Comparison of ENCODE assay signal across 8 mouse cellular contexts in genomic region chr13:49559185-49559584, GRCm38 (mm10). TPM values are rescaled to one million over a fixed set of nuclear protein-coding genes. Genes with fewer than 3 reads are reported as not detected.
DNase-seq lines count a peak whose midpoint lies in the region; ATAC-seq and TF ChIP-seq lines count a peak whose summit lies in the region.

No protein-coding gene starts in this region.

- TF ChIP-seq CTCF in brain, embryonic 14.5 days (IDR thresholded peaks at IDR 0.05; ENCODE audit: borderline replicate concordance, extremely low read depth, insufficient read depth, insufficient read length): peak; percentile 44; the same call in 1 of the 2 replicates

- peak; percentile 9 to 23 for DNase-seq in layer of hippocampus, postnatal 10 days (ENCODE audit: low spot score in 2 of 2)
- DNase-seq in layer of hippocampus, postnatal 14 days (ENCODE audit: low spot score in 2 of 2): no peak
- DNase-seq in ES-CJ7 (ENCODE audit: low read depth, low spot score): peak; percentile 13
- DNase-seq in brain, embryonic 14.5 days (ENCODE audit: low read depth): peak; percentile 55
- peak; percentile 76 for DNase-seq in kidney, postnatal 10 days
- peak; percentile 25 for DNase-seq in skeletal muscle tissue, adult 2 months (ENCODE audit: low read depth, low spot score)
- DNase-seq in thymus, postnatal 14 days: no peak

- ATAC-seq in frontal cortex, adult (ENCODE audit: low TSS enrichment): no peak

- no peak for TF ChIP-seq POLR2A in brain, embryonic 14.5 days (IDR thresholded peaks at IDR 0.05; ENCODE audit: borderline replicate concordance, extremely low read depth, insufficient read depth, insufficient read length, poor library complexity, severe bottlenecking)

RNA-seq across cellular contexts. Expression of gene Aspn, which starts 14.9 kb away (rescaled TPM):
- total RNA-seq in layer of hippocampus, postnatal 10 days (2021): 1 to 10 TPM; 1.2 to 1.8 TPM
- total RNA-seq in layer of hippocampus, postnatal 14 days (2021): 1 to 10 TPM; 1.3 to 1.6 TPM
- polyA plus RNA-seq in brain, embryonic 14.5 days (2012; rRNA removed): 2.5 and 4.8 TPM in 2 replicates

RNA-seq across cellular contexts. Expression of gene Omd, which starts 23.1 kb away (rescaled TPM):
- under 1 TPM; 0.66 to 0.85 TPM for total RNA-seq in layer of hippocampus, postnatal 10 days (2021)
- total RNA-seq in layer of hippocampus, postnatal 14 days (2021): under 1 TPM; 0.36 to 0.69 TPM
- polyA plus RNA-seq in brain, embryonic 14.5 days (2012; rRNA removed): 0.08 and 0.59 TPM in 2 replicates

RNA-seq across cellular contexts. Expression of gene Ogn, which starts 48.7 kb away (rescaled TPM):
- 1 to 10 TPM; 4.2 to 4.5 TPM for total RNA-seq in layer of hippocampus, postnatal 10 days (2021)
- total RNA-seq in layer of hippocampus, postnatal 14 days (2021): 1 to 10 TPM; 1.5 to 5.2 TPM
- 6.0 and 9.1 TPM in 2 replicates for polyA plus RNA-seq in brain, embryonic 14.5 days (2012; rRNA removed)

RNA-seq across cellular contexts. Expression of gene Ecm2, which starts 54.6 kb away (rescaled TPM):
- total RNA-seq in layer of hippocampus, postnatal 10 days (2021): 1 to 10 TPM; 3.0 to 3.4 TPM
- 1 to 10 TPM; 3.6 to 6.1 TPM for total RNA-seq in layer of hippocampus, postnatal 14 days (2021)
- polyA plus RNA-seq in brain, embryonic 14.5 days (2012; rRNA removed): 2.3 and 2.8 TPM in 2 replicates

Comparison
In these comparisons a context has a peak if more than half of its experiments do, and no peak if none do; other contexts are left out.
1. DNase-seq: peak in layer of hippocampus, postnatal 10 days (2 of 2), ES-CJ7 (single experiment), brain, embryonic 14.5 days (single experiment), kidney, postnatal 10 days (single experiment) and skeletal muscle tissue, adult 2 months (single experiment); none in layer of hippocampus, postnatal 14 days (0 of 2) and thymus, postnatal 14 days (single experiment).